Mouse (Mus musculus) cerebellum, adult 18-20 months (tissue): ENCODE results near the gene Rpl10l.

Source experiments
- DNase-seq, 2 experiments: peaks; one replicate each; pipeline ENCODE4 v3.0.0; 2021

Rpl10l gene

GRCm38 (mm10) chr12:66283991-66284622 lies at the start of gene Rpl10l:
Rpl10l (minus strand) TSS chr12:66284401.
- no peak for DNase-seq

- no peak for DNase-seq
These were observed 8.3 kb downstream of the Rpl10l start for GRCm38 (mm10) chr12:66275890-66276289.

DNA sequence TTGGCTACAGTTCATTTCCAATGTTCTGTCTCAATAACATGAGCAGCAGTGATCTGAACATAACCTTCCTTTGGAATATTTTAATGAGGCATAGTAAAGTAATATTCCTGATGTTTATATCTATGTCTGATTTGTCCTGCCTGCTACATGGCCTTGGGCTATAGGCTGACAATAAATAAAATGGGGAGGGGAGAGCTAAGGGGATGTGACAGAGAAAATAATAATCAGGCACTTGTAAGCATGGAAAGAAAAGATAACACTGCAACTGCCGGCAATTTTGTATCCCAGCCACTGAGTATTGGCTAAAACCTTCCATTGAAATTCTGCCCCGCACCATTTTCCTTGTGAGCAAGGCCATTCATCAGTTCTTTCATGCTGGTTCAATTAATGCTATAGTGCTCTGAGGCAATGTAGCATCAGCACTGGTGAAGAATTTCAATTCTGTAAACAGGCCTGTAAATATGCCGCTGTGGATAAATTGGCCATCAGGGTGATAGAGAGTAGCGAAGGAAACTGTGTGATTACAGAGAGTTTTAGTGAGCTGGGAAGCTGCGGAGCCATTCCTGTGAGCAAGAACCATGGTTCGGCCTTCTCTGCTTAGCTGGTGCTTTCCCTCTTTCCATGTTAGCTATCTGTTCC lies 38.6 kb downstream of the Rpl10l start:
- DNase-seq, result no peak

GRCm38 (mm10) chr12:66234158-66234557 lies 50.0 kb downstream of the Rpl10l start:
- no peak for DNase-seq
